Mouse (Mus musculus): Measurements from ENCODE around the gene Dntt. TPM values are rescaled to one million over a fixed set of nuclear protein-coding genes. Genes with fewer than 3 reads are reported as not detected.

Gene Dntt
- total and polyA plus RNA-seq, 2 experiments from 2014 or later = 0.10 to 0.23 TPM

DNA sequence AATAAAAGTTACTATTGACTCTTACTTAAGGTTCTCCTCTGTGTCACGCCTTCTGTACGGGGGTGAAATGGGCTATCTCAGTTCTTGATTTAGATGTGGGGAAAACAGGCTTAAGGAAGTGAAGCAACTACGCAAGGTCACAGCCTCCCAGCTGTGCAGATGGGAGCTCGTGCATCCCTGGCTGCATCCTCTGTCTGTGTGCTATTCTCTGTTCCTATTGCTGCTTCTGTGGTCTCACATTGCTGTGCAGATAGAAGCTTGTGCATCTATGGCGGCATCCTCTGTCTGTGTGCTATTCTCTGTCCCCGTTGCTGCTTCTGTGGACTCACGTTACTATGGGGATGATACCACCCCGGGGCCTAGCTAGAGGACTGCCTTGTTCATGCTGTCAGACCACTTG is 2.5 kb upstream of the Dntt start:
- Histone ChIP-seq H3K27me3 (ENCODE audit: insufficient read depth, low read length) (no peaks in the 10 kb centered on the region), H3K27ac (ENCODE audit: low read depth, low read length) (no peak overlapping the region), H3K4me1 (ENCODE audit: insufficient read depth) (no peaks in the 10 kb centered on the region), H3K9me3 (ENCODE audit: low read length) (no peaks in the 10 kb centered on the region), H3K36me3 (ENCODE audit: insufficient read depth) (no peaks in the 10 kb centered on the region), H3K4me3 (ENCODE audit: low read depth, low read length) (no peak overlapping the region), H3K9ac (no peak overlapping the region), H3K4me2 (ENCODE audit: low read depth) (no peak overlapping the region)
- 89% methylated on average over 8 of the region's 8 CpGs for WGBS
- TF ChIP-seq CTCF (IDR thresholded peaks at IDR 0.05; ENCODE audit: low read depth) = no peak
- ATAC-seq (no peak), DNase-seq (no peak)

DNA sequence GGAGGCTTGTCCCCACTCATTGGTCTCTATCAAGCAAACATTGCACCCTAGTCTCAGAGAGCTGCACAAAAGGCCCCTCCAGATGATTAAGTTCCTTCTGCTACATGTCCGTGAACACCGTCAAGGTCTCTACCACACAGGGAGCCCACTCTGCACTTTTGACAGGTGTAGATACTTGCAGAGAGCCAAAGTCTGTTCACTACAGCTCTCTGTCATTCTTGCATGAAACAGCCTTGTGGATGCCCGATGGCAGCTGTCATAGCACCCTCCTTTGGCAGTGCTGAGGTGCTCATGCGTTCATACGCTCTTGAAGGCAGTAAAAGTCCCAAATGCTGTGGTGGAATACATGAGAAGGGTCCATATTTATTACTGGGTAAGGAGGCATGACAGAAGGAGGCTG is 2.1 kb upstream of the Dntt start:
- Histone ChIP-seq H3K9me3 (ENCODE audit: low read length) (no peaks in the 10 kb centered on the region), H3K27ac (ENCODE audit: low read depth, low read length) (no peak overlapping the region), H3K9ac (no peak overlapping the region), H3K4me2 (ENCODE audit: low read depth) (no peak overlapping the region), H3K4me3 (ENCODE audit: low read depth, low read length) (no peak overlapping the region), H3K27me3 (ENCODE audit: insufficient read depth, low read length) (no peaks in the 10 kb centered on the region), H3K36me3 (ENCODE audit: insufficient read depth) (no peaks in the 10 kb centered on the region), H3K4me1 (ENCODE audit: insufficient read depth) (no peaks in the 10 kb centered on the region)
- no peak for TF ChIP-seq CTCF (IDR thresholded peaks at IDR 0.05; ENCODE audit: low read depth)
- WGBS = 70% methylated on average over 5 of the region's 5 CpGs
- DNase-seq (no peak), ATAC-seq (no peak)

DNA sequence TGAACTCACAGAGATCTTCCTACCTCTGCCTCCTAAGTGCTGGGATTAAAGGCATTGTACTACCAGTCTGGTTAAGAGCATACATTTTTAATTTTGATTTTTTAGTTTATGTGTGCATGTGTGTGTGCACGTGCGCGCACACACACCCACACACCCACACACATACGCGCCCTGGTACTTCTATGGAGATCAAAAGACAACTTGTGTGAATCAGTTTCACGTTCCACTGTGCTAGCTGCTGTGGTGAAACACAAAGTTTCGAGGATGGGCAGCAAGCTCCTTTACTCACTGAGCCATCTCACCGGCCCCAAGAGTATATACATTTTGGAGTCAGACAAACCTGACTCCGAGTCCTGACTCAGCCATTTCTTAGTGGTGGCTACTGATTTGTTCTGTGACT is 1.5 kb upstream of the Dntt start:
- Histone ChIP-seq H3K4me2 (ENCODE audit: low read depth) (no peak overlapping the region), H3K4me1 (ENCODE audit: insufficient read depth) (no peaks in the 10 kb centered on the region), H3K9me3 (ENCODE audit: low read length) (no peaks in the 10 kb centered on the region), H3K27ac (ENCODE audit: low read depth, low read length) (no peak overlapping the region), H3K36me3 (ENCODE audit: insufficient read depth) (no peaks in the 10 kb centered on the region), H3K27me3 (ENCODE audit: insufficient read depth, low read length) (no peaks in the 10 kb centered on the region), H3K9ac (no peak overlapping the region), H3K4me3 (ENCODE audit: low read depth, low read length) (no peak overlapping the region)
- ATAC-seq (no peak), DNase-seq (no peak)
- 94% methylated on average over 9 of the region's 9 CpGs for WGBS
- no peak for TF ChIP-seq CTCF (IDR thresholded peaks at IDR 0.05; ENCODE audit: low read depth)

DNA sequence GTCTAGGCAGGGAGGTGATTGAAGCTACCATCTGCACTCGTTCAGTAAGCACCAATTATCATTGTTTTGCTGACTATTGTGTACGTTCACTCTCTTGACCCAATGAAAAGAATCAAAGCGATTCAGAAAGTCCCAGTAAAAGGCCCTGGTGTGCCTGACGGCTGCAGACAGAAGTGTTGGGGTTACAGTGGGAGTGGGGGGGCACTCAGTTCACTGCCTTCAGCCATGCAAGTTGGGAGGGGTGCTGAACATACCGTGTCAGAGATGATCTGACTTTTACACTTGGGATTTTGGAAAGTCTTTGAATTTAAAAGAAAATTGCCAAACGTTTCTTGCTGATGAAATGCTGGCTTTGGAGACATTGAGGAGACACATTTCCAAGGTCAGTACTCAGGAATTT is 1.1 kb downstream of the Dntt start:
- no peak for TF ChIP-seq CTCF (IDR thresholded peaks at IDR 0.05; ENCODE audit: low read depth)
- H3K27ac ChIP-seq (ENCODE audit: low read depth, low read length) = no peak overlapping the region
- no peak overlapping the region for H3K4me3 ChIP-seq (ENCODE audit: low read depth, low read length)
- no peaks in the 10 kb centered on the region for H3K36me3 ChIP-seq (ENCODE audit: insufficient read depth)
- WGBS = 27% methylated on average over 6 of the region's 6 CpGs
- no peak overlapping the region for H3K9ac ChIP-seq
- H3K27me3 ChIP-seq (ENCODE audit: insufficient read depth, low read length) = no peaks in the 10 kb centered on the region
- ATAC-seq (no peak), DNase-seq (no peak)
- no peaks in the 10 kb centered on the region for H3K4me1 ChIP-seq (ENCODE audit: insufficient read depth)
- H3K4me2 ChIP-seq (ENCODE audit: low read depth) = no peak overlapping the region
- H3K9me3 ChIP-seq (ENCODE audit: low read length) = no peaks in the 10 kb centered on the region

DNA sequence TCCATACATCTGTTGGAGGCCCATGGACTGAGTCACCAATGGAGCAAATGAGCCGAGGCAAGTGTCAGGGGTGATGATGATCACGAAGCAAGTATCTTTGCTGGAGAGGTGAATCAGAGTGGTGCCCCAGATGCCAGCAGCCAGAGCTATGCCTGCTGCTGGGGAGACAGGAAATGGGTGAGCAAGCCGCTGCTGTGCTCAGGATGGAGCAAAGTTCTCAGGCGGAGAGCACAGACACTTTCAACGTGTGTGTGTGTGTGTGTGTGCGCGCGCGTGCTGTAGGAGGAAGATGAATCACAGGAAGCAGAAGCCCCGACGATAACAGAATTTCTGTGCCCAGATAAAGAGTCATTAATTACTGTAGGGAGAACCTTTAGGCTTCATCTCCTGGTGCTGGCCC is 1.9 kb downstream of the Dntt start:
- DNase-seq (no peak), ATAC-seq (no peak)
- Histone ChIP-seq H3K9ac (no peak overlapping the region), H3K4me3 (ENCODE audit: low read depth, low read length) (no peak overlapping the region), H3K4me1 (ENCODE audit: insufficient read depth) (no peaks in the 10 kb centered on the region), H3K27ac (ENCODE audit: low read depth, low read length) (no peak overlapping the region), H3K36me3 (ENCODE audit: insufficient read depth) (no peaks in the 10 kb centered on the region), H3K27me3 (ENCODE audit: insufficient read depth, low read length) (no peaks in the 10 kb centered on the region), H3K9me3 (ENCODE audit: low read length) (no peaks in the 10 kb centered on the region), H3K4me2 (ENCODE audit: low read depth) (no peak overlapping the region)
- no peak for TF ChIP-seq CTCF (IDR thresholded peaks at IDR 0.05; ENCODE audit: low read depth)
- WGBS = 88% methylated on average over 11 of the region's 11 CpGs

DNA sequence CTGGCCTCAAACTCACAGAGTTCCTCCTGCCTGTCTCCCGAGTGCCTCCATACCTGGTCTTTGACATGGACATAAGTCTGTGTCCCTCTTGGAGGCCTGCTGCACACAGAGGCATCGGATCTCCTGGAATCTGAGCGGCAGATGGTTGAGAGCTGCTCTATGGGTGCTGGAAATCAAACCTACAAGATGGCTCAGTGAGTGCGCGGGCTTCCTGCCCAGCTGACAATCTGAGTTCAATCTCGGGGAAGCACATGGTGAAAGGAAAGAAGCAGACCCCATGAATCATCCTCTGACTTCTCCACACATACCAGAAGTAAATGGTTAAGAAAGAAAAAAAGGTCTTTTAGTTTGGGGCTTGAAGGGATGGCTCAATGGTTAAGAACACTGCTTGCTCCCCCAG is 2.8 kb downstream of the Dntt start:
- Histone ChIP-seq H3K36me3 (ENCODE audit: insufficient read depth) (no peaks in the 10 kb centered on the region), H3K27me3 (ENCODE audit: insufficient read depth, low read length) (no peaks in the 10 kb centered on the region), H3K27ac (ENCODE audit: low read depth, low read length) (no peak overlapping the region), H3K9ac (no peak overlapping the region), H3K4me2 (ENCODE audit: low read depth) (no peak overlapping the region), H3K4me3 (ENCODE audit: low read depth, low read length) (no peak overlapping the region), H3K4me1 (ENCODE audit: insufficient read depth) (no peaks in the 10 kb centered on the region), H3K9me3 (ENCODE audit: low read length) (no peaks in the 10 kb centered on the region)
- ATAC-seq (no peak), DNase-seq (no peak)
- WGBS = 76% methylated on average over 6 of the region's 6 CpGs
- TF ChIP-seq CTCF (IDR thresholded peaks at IDR 0.05; ENCODE audit: low read depth) = no peak

DNA sequence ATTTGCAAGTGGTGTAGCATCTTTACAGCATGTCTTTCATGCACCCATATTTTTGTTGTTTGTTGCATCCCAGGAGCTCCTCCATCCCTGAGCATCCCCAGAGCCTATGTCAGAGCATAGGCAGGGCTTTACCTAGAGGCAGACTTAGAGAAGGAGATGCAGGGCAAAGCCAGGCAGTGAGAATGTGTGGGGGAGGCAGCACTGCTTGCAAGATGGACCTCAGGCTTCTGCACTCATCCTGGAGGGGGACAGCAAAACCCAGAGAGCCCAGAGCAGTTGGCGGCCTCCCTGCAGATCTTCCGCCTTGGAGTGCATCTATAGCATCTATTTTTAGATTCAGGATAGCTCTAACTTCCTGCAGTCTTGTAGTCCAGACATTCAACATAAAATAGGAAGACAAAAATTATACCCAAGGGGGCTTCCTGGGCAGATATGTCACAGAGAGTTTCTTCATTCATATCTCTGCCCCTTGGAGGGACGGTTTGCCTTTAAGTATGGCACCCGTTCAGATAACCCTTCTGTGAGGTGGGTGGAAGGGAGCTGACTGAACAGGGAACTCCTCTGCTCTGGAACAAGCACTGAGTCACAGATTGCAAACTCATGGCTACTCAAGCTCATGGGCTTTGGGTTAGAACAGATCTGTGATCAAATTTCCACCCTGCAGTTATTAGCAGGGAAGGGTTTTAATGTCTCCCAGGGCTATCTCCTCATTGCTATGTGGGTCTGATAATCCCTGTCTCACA is 6.9 kb downstream of the Dntt start:
- H3K36me3 ChIP-seq (ENCODE audit: insufficient read depth) = no peaks in the 10 kb centered on the region
- H3K27me3 ChIP-seq (ENCODE audit: insufficient read depth, low read length) = no peaks in the 10 kb centered on the region
- H3K27ac ChIP-seq (ENCODE audit: low read depth, low read length) = no peak overlapping the region
- H3K4me1 ChIP-seq (ENCODE audit: insufficient read depth) = no peaks in the 10 kb centered on the region
- no peaks in the 10 kb centered on the region for H3K9me3 ChIP-seq (ENCODE audit: low read length)
- DNase-seq = no peak
- 88% methylated on average over 4 of the region's 4 CpGs for WGBS
- no peak overlapping the region for H3K4me2 ChIP-seq (ENCODE audit: low read depth)
- H3K4me3 ChIP-seq (ENCODE audit: low read depth, low read length) = no peak overlapping the region
- H3K9ac ChIP-seq = no peak overlapping the region
- ATAC-seq = no peak
- TF ChIP-seq CTCF (IDR thresholded peaks at IDR 0.05; ENCODE audit: low read depth) = no peak
